Mouse (Mus musculus) lung, adult 2 months (tissue): ENCODE measurements around the gene Calhm6.

Experiments used
- CTCF ChIP-seq: fragments of 200-500 bp; IDR thresholded peaks from 2 replicates; pipeline ENCODE4 v1.5.1; 2011; ENCODE audit warnings: mild to moderate bottlenecking, low read length, control low read depth; ENCODE audit not compliant: insufficient read depth
- POLR2A ChIP-seq: fragments of 200-500 bp; IDR thresholded peaks from 2 replicates; pipeline ENCODE4 v1.6.1; 2011; ENCODE audit warnings: low read depth, mild to moderate bottlenecking, control low read depth, low read length, borderline replicate concordance; ENCODE audit errors: extremely low read depth

GRCm38 (mm10) chr10:34149772-34150171 lies 22.0 kb upstream of the Calhm6 start:
- TF ChIP-seq CTCF (no peak), POLR2A (no peak)
